Mouse (Mus musculus) E14TG2a.4 (cell line): ENCODE measurements around the gene Prr3.

Source experiments
- CTCF ChIP-seq: conservative IDR thresholded peaks from 2 replicates; pipeline ENCODE4 v1.5.1; 2014; ENCODE audit warnings: low read length
- NANOG ChIP-seq: IDR thresholded peaks from 2 replicates; pipeline ENCODE4 v1.6.1; 2014; ENCODE audit warnings: borderline replicate concordance, low read length, mixed read lengths
- POU5F1 ChIP-seq: IDR thresholded peaks from 2 replicates; pipeline ENCODE4 v1.6.1; 2014; ENCODE audit warnings: low read length, borderline replicate concordance

DNA sequence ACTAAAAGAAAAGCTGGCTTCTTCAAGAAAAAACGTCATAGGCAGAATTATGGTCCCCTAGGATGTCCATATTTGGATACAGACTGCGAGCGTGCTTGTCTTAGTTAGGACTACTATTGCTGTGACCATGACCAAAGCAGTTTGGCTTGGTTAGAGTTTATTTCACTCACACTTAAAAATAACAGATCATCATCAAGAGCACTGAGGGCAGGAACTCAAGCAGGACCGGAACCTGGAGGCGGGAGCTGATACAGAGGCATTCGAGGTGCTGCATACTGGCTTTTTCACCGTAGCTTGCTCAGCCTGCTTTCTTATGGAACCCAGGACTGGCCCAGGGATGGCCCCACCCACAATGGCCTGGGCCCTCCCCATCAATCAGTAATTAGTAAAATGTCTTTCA lies 23.3 kb upstream of the Prr3 start:
- TF ChIP-seq CTCF (no peak), NANOG (no peak), POU5F1 (no peak)
